Mouse (Mus musculus): ENCODE measurements at regions not wholly inside any gene's neighbourhood (a gene's known extent, or its start where the extent isn't known, plus 50 kb on each side); places are given as distances from the start of the nearest gene placed in this dataset.

GRCm38 (mm10) chr9:68409786-68410185 is 243.8 kb upstream of the Rora start:
- DNase-seq, result no peak
- intact Hi-C loops (cut with DNase I), result no loop called here

- no peak for DNase-seq
- intact Hi-C loops (cut with DNase I), result no loop called here
Observed at GRCm38 (mm10) chr9:68426286-68426685, 227.3 kb upstream of the Rora start.

DNA sequence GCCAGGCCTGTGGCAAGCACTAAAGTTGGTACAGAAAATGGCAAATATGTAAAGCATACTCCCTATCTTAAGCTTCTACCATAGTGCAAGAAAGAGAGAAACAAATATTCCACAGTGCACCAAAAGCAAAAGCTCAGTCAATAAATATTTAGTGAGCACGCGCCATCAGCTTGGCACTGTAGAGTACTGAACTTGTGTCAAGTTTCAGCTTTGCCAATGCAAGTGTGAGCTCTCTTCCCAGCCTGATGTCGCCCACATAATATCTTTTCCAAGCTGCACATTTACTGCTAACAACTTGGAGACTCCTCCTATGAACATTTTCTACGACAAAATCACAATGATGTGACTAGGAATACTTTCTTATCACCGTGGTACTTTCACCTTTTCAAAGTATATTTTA is 190.8 kb upstream of the Rora start:
- DNase-seq, result no peak
- intact Hi-C loops (cut with DNase I), result no loop called here

GRCm38 (mm10) chr9:68463637-68464304 is 189.8 kb upstream of the Rora start:
- intact Hi-C loops (cut with DNase I), result no loop called here
- no peak for DNase-seq

GRCm38 (mm10) chr9:68466671-68467070 is 186.9 kb upstream of the Rora start:
- peak; percentile 64 to 68 for DNase-seq

GRCm38 (mm10) chr9:68476391-68476790 is 177.2 kb upstream of the Rora start:
- no peak for DNase-seq
- intact Hi-C loops (cut with DNase I), result no loop called here

More at GRCm38 (mm10) chr9:68466671-68467070, 186.9 kb upstream of the Rora start:
- intact Hi-C loops (cut with DNase I), result no loop called here

GRCm38 (mm10) chr9:68477466-68477865 is 176.1 kb upstream of the Rora start:
- intact Hi-C loops (cut with DNase I), result no loop called here
- DNase-seq, result no peak

DNA sequence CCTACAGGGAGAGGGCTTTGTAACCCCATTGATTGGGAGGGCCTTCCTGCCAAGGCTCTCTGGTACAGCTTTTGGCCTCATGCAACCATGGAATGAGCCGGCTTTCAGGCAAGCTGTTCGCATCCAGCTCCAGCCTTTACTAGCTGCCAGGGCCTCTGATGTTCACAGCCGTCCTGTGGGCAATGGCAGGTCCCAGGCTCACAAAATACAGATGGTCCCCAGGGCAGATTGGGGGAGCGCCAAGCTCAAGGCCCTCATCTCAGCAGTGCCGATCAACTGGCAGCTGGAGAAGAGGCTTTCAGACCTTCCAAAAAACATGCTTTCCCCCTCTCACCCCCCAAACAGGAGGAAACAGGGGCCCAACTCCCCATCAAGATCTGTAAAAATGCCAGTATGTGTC is 166.9 kb upstream of the Rora start:
- peak in 1 of 2 experiments; percentile 22 for DNase-seq
- intact Hi-C loops (cut with DNase I), result no loop called here

- intact Hi-C loops (cut with DNase I), result no loop called here
- no peak for DNase-seq
Observed at GRCm38 (mm10) chr9:68491151-68491550, 162.4 kb upstream of the Rora start.

DNA sequence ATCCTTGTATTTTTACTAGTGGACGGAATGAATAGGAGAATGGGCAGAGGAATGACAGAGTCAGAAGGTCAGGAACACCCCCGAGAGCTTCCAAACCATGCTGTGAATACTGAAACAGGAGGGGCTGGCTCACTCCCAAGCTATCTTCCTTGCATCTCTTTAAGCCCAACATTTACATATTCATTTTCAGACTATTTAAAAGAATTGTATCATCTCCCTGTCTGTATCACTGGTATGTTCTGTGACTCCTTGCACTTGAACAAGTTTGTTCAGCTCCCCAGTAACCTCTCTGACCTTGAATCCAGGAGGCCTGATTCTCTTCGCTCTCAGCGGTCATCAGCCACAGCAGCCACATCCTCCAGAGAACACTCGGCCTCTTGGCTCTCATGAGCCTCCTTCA is 132.4 kb upstream of the Rora start:
- DNase-seq, result no peak
- intact Hi-C loops (cut with DNase I), result no loop called here

- peak; percentile 26 to 37 for DNase-seq
- intact Hi-C loops (cut with DNase I), result no loop called here
Observed at GRCm38 (mm10) chr9:68561767-68562552, 91.6 kb upstream of the Rora start.

- intact Hi-C loops (cut with DNase I), result no loop called here
- DNase-seq, result no peak
Observed at GRCm38 (mm10) chr9:68563206-68563605, 90.4 kb upstream of the Rora start.

DNA sequence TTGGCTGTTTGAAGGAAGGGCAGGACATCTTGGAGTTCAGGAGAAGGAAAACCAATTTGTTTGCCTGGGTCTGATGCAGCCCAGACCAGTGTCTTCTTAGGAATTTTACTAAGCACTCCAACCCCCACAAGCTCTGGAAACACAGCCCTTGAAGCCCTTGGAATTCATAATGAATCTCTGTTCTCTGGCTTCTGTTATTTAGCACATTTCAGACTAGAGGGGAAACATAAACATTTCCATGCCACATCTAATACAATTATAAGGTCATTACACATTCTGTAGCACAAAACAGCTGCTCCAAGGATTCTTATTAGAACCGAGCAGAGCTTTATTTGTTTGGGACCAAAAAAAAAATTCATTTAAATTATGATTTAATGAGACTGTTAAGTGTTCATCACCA is 67.8 kb upstream of the Rora start:
- DNase-seq, result no peak
- intact Hi-C loops (cut with DNase I), result no loop called here

- intact Hi-C loops (cut with DNase I), result no loop called here
- DNase-seq, result no peak
Observed at GRCm38 (mm10) chr9:68591023-68591422, 62.6 kb upstream of the Rora start.

DNA sequence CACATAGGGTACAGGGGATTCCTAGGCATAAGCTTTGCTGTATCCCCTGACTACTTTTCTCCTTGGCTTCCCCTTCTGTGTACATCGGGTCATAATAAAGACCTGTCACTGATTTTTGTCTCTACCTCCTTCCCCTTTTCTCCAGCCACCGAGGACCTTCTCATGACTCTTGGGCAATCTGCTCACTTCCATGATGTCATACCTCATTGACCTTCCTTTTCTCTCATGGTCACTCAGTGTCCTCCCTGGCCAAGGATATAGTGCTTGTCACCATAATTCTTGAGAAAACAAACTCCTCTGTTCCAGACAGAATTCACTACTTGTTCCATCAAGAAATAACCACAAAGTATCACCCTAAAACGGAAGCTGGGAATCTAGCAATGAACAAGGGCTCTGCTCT is 60.6 kb upstream of the Rora start:
- intact Hi-C loops (cut with DNase I), result no loop called here
- no peak for DNase-seq

GRCm38 (mm10) chr9:68594586-68594985 is 59.0 kb upstream of the Rora start:
- no peak for DNase-seq
- intact Hi-C loops (cut with DNase I), result no loop called here

Data from heart, postnatal 10 days (tissue).